Mouse (Mus musculus) CH12F3 (cell line): ENCODE results near the gene Wars2.

ENCODE experiments used
- in situ Hi-C: fragments of 300-500 bp; cut with MboI; formaldehyde crosslinking; loops from 2 replicates; pipeline ENCODE4 v1.14.3; 2020; ENCODE audit warnings: low sequenced_read_pairs

Wars2 gene

DNA sequence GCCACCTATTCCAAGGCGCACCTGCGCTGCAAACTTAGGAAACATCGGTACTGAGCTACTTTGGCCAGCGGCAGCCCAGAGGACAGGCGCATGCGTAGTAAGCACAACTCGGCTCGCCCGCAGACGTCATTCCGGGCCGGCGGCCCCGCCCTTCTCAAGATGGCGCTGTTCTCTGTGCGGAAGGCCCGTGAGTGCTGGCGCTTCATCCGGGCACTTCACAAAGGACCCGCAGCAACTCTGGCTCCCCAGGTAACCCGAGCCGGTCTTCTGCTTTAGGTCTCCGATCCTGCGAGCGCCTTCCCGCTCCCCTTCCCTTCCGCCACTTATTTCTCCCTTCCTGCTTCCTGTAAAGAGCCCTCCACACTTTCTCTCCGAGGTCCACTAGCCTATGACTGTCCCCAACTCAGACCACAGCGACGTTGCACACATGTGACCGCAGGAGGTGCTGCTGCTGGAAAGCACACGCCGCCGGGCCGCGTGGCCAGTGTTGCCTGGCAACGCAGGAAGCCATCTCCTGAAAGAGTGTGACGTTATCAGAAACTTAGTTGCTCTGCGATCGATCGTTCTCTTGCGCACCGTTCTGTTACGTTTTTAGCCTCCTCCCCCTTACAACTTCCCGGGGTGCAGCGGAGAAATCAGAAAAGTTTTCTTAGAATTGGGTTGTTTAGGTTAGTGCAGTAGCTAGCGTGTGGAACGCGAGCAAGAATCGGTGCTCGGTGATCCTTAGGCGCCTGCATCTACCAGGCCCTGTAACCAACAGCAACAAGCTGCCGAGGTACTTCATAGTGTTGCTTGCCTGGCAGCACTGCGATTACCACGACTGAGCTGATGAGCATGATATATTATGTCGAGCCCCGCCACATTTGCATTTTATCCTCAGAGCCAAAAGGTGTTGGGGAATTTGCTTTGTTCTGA lies at the start of gene Wars2:
Gene Wars2 (plus strand): TSS at position 129 of the 915 bp plus-strand sequence.
- in situ Hi-C loops: no loop called here

GRCm38 (mm10) chr3:99096816-99097215 lies 44.1 kb upstream of the Wars2 start:
- in situ Hi-C loops: no loop called here

DNA sequence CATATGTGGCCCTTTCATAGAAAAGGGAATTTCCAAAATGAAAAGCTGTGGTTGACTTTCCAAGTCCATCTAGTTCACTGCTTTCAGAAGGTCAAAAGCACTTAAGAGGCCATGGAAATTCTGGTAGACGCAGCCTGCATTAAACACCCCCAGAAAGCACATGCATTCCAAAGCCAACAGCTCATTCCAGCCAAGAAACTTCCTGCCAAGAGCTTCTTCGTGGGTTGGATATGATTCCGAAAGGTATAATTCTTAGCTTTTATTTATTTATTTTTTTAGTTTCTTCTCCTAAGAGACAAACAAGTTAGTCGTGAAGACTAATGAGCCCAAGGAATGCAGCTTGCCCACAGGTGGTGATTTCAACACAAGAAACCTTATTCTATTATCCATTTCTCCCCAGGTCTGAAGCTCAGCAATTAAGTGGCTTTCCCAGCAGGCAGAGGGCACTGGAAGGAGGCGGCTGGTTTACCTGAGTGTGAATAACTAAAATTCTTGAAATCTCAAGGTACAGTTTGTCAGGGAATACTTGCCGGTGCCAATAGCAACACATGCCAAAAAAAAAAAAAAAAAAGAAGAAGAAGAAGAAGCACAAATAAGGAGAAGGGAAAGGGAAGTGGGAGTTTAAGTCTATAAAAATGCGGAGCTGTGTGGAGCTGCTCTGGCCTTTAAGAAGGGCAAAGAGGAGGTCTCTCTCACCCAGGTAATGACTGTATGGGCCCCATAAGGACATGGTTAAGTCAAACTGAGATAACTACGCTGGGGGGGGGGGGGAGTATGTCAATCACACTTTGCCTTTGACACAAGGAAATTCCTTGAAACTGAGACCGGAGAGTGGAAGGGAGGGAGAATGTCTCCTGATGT lies 30.3 kb upstream of the Wars2 start:
- in situ Hi-C loops: no loop called here

GRCm38 (mm10) chr3:99111214-99111608 lies 29.7 kb upstream of the Wars2 start:
- in situ Hi-C loops: no loop called here

GRCm38 (mm10) chr3:99113266-99113837 lies 27.5 kb upstream of the Wars2 start:
- in situ Hi-C loops: no loop called here

- in situ Hi-C loops: no loop called here
Measured at GRCm38 (mm10) chr3:99120942-99121341, 19.9 kb upstream of the Wars2 start.

DNA sequence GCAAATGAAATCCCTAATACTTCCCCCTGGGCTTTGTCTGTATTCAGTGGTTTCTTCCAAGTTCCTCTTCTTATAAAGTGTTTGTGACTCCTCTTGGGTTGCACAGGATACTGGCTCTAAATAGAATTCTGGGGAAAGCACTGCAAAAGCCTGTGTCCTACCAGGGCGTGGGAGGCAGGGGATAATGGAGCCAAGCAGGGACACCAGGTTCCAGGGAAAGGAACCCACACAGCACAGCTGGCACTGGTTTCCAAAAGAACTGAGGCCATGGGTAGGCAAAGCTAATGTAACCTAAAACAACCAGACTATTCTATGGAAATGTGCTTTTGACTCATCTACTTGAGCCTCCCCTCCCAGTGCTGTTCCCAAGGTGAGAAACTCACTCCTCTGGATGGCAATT lies 10.3 kb upstream of the Wars2 start:
- in situ Hi-C loops: no loop called here

DNA sequence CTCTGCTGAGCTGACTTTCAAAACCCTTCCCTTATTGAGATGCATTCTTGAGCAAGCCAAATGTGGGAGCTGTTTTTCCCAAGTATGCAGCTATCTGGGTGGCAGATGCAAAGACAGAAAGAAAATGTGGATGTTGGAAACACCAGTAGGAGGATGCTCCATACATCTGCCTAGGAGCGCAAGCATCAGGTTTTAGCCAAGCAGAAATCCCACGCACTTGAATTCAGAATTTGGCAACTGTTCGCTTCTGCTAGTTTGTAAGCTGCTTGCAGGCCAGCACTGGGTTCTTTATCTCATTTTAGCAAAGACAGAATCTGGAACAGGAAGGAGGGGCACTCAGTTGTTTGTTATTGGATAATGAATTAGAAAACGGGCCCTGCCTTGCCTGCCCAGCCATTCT lies 8.9 kb upstream of the Wars2 start:
- in situ Hi-C loops: no loop called here

- in situ Hi-C loops: no loop called here
Measured at GRCm38 (mm10) chr3:99133913-99134312, 7.0 kb upstream of the Wars2 start.

DNA sequence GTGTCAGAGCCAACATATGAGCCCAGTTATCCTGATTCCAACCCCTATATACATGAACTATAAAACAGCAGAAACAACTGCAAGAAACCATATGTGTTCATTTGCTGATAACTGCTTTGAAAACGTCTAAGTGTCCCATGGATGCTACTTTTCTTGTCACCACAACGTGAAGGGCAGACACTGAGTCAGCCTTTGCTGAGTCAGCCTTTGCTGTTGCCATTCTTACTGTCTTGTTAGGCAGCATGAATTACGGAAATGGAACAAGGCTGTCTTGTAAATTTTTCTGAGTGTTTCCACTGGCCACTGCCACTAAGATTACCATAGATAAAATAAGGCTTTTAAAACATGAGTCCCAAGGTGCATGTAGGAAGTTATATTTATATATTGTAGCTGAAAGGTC lies 7.0 kb downstream of the Wars2 start:
- in situ Hi-C loops: no loop called here

- in situ Hi-C loops: no loop called here
Measured at GRCm38 (mm10) chr3:99149035-99149434, 8.2 kb downstream of the Wars2 start.

- in situ Hi-C loops: no loop called here
Measured at GRCm38 (mm10) chr3:99156286-99156685, 15.4 kb downstream of the Wars2 start.

DNA sequence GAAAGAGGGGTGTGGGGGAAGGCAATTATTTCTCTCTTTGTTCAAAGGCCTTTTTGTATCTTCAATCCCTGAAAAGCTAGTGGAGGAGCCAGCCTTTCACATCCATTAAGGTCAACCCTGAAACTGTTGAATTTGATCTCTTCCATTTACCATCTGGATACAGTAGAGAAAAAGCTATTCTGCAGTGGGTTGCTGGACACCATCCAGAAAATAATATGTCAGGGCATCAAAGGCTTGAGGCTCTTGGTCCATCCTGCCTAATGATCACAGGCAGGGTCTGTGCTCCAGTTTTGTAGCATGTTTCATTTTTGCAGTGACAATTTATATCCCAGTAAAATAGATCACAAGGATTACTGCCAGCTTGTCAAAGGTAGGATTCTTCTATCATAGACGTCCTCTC lies 16.1 kb downstream of the Wars2 start:
- in situ Hi-C loops: no loop called here

GRCm38 (mm10) chr3:99157451-99158015 lies 16.7 kb downstream of the Wars2 start:
- in situ Hi-C loops: no loop called here

GRCm38 (mm10) chr3:99160016-99160415 lies 19.1 kb downstream of the Wars2 start:
- in situ Hi-C loops: no loop called here

GRCm38 (mm10) chr3:99162191-99162590 lies 21.3 kb downstream of the Wars2 start:
- in situ Hi-C loops: no loop called here

DNA sequence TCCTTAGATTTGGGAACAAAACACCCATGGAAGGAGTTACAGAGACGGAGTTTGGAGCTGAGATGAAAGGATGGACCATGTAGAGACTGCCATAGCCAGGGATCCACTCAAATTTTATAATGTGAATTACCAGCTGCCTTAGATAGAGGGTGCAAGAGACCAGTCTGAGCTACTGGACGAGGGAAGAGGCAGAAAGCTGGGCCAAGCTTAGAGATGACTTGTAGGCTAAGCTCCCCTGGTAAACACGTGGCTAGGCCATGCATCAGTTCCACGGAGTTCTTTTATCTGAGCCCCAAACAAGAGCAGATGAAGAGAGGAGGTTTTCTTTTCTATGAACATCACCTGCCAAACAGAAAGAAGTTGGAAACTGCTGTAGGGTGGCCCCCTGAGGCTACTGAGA lies 26.9 kb downstream of the Wars2 start:
- in situ Hi-C loops: no loop called here

- in situ Hi-C loops: no loop called here
Measured at GRCm38 (mm10) chr3:99173178-99173577, 32.3 kb downstream of the Wars2 start.

- in situ Hi-C loops: no loop called here
Measured at GRCm38 (mm10) chr3:99174658-99175304, 33.9 kb downstream of the Wars2 start.

DNA sequence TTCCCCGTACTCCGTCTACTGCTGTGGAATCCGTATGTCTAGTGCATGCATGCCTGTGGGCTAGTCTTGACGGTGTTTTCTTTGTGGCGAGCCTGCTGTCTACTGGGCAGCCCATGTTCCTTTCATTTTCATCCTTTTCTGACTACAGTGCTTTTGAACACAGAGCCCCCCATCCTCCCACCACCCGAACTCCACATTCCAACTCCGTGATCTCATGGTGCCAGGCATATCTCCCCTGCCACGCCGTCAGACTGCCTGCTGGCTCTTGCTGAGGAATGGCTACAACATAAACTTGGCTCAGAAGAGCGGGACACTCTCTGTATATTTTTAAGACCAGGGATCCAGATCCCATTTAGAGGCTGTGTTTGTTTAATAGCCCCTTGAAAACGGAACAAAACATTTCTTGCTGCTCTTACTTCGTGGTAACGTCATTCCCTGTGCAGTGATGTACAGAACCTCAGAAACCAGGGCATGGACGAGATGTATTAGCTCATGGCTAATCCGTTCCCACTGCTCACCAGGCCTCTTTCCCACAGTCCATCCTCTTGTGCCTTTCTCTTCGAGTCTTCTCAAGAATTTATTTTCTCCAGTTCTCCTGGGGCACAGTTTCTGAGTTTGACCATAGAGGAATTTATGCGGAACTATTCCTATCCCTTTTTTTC lies 42.6 kb downstream of the Wars2 start:
- in situ Hi-C loops: no loop called here
